Mouse (Mus musculus) MEL (cell line): Measurements from ENCODE around the gene Selenon. TPM values are rescaled to one million over a fixed set of nuclear protein-coding genes. Genes with fewer than 3 reads are reported as not detected.

Experiments
- DNase-seq: peaks from one replicate; pipeline ENCODE4 v3.0.0; 2011; ENCODE audit warnings: low read depth, low spot score
- H3K27ac ChIP-seq: 2 replicates; pipeline ENCODE4 v1.5.1; 2012; ENCODE audit warnings: low read depth, mild to moderate bottlenecking, control low read depth, low read length, moderate library complexity; ENCODE audit not compliant: control insufficient read depth
- H3K27me3 ChIP-seq, 2 experiments: fragments of 150-350 bp in 1 of 2; sonication (generic) in 1 of 2; 2 replicates each; pipeline ENCODE4 v1.6.1; 2012; ENCODE audit warnings: low read length in 2 of 2, mild to moderate bottlenecking in 2 of 2, improper control_type of control experiment in 1 of 2, moderate library complexity in 1 of 2; ENCODE audit not compliant: insufficient read depth in 2 of 2, control insufficient read depth in 1 of 2
- H3K36me3 ChIP-seq, 2 experiments: 2 replicates each; pipeline ENCODE4 v1.6.1; 2012 to 2014; ENCODE audit warnings: low read length in 2 of 2, improper control_type of control experiment in 1 of 2, inconsistent platforms in 1 of 2, mild to moderate bottlenecking in 1 of 2; ENCODE audit not compliant: insufficient read depth in 2 of 2, control insufficient read depth in 1 of 2
- H3K4me1 ChIP-seq, 2 experiments: fragments of 150-350 bp in 1 of 2; sonication (generic) in 1 of 2; 2 replicates each; pipeline ENCODE4 v1.6.1; 2012; ENCODE audit warnings: low read length in 2 of 2, improper control_type of control experiment in 1 of 2, mild to moderate bottlenecking in 1 of 2; ENCODE audit not compliant: insufficient read depth in 2 of 2, control insufficient read depth in 1 of 2
- H3K4me3 ChIP-seq, 2 experiments: fragments of 150-350 bp in 1 of 2; sonication (generic) in 1 of 2; 2 replicates each; pipeline ENCODE4 v1.5.1; 2012; ENCODE audit warnings: low read depth in 2 of 2, low read length in 2 of 2, mild to moderate bottlenecking in 2 of 2, moderate library complexity in 2 of 2, control low read depth in 1 of 2, improper control_type of control experiment in 1 of 2; ENCODE audit not compliant: control insufficient read depth in 1 of 2, insufficient read depth in 1 of 2
- H3K79me2 ChIP-seq: 2 replicates; pipeline ENCODE4 v1.6.1; 2012; ENCODE audit warnings: mild to moderate bottlenecking, low read length, moderate library complexity; ENCODE audit not compliant: control insufficient read depth, poor library complexity, insufficient read depth
- H3K9ac ChIP-seq: 2 replicates; pipeline ENCODE4 v1.6.1; 2012; ENCODE audit warnings: low read depth, mild to moderate bottlenecking, control low read depth, low read length, moderate library complexity; ENCODE audit not compliant: control insufficient read depth, poor library complexity, severe bottlenecking
- H3K9me3 ChIP-seq: fragments of 150-350 bp; sonication (generic); replicated peaks from 2 replicates; pipeline ENCODE4 v1.6.1; 2012; ENCODE audit warnings: mild to moderate bottlenecking, low read length, improper control_type of control experiment, moderate library complexity; ENCODE audit not compliant: insufficient read depth
- CHD1 ChIP-seq: IDR thresholded peaks from 2 replicates; pipeline ENCODE4 v1.6.1; 2012; ENCODE audit warnings: low read depth, mild to moderate bottlenecking, inconsistent platforms, low read length, improper control_type of control experiment
- CHD2 ChIP-seq: IDR thresholded peaks from 2 replicates; pipeline ENCODE4 v1.6.1; 2011; ENCODE audit warnings: low read length, improper control_type of control experiment
- ETS1 ChIP-seq: IDR thresholded peaks from 2 replicates; pipeline ENCODE4 v1.6.1; 2012; ENCODE audit warnings: low read depth, mild to moderate bottlenecking, inconsistent platforms, low read length, improper control_type of control experiment, moderate library complexity
- MAFK ChIP-seq: IDR thresholded peaks from 2 replicates; pipeline ENCODE4 v1.6.1; 2011; ENCODE audit warnings: low read depth, mild to moderate bottlenecking, low read length, improper control_type of control experiment, borderline replicate concordance
- MAX ChIP-seq: IDR thresholded peaks from 2 replicates; pipeline ENCODE4 v1.6.1; 2011; ENCODE audit warnings: low read length, improper control_type of control experiment
- MXI1 ChIP-seq: IDR thresholded peaks from 2 replicates; pipeline ENCODE4 v1.6.1; 2011; ENCODE audit warnings: mild to moderate bottlenecking, low read depth, low read length, improper control_type of control experiment
- NELFE ChIP-seq: IDR thresholded peaks from 2 replicates; pipeline ENCODE4 v1.6.1; 2011; ENCODE audit warnings: low read depth, low read length, improper control_type of control experiment
- NRF1 ChIP-seq: IDR thresholded peaks from 2 replicates; pipeline ENCODE4 v1.6.1; 2014; ENCODE audit warnings: low read depth, mild to moderate bottlenecking, inconsistent platforms, low read length, improper control_type of control experiment, moderate library complexity; ENCODE audit not compliant: poor library complexity, insufficient read depth, severe bottlenecking
- POLR2A ChIP-seq, 2 experiments: IDR thresholded peaks; 2 replicates each; pipeline ENCODE4 v1.6.1; 2011 to 2012; ENCODE audit warnings: low read length in 2 of 2, mild to moderate bottlenecking in 2 of 2, control low read depth in 1 of 2, improper control_type of control experiment in 1 of 2, low read depth in 1 of 2, moderate library complexity in 1 of 2; ENCODE audit not compliant: control insufficient read depth in 1 of 2, insufficient read depth in 1 of 2, poor library complexity in 1 of 2
- POLR2AphosphoS2 ChIP-seq: IDR thresholded peaks from 2 replicates; pipeline ENCODE4 v1.6.1; 2011; ENCODE audit warnings: low read length, improper control_type of control experiment
- SMC3 ChIP-seq: IDR thresholded peaks from 2 replicates; pipeline ENCODE4 v1.6.1; 2011; ENCODE audit warnings: low read depth, low read length, improper control_type of control experiment
- UBTF ChIP-seq: IDR thresholded peaks from 2 replicates; pipeline ENCODE4 v1.6.1; 2012; ENCODE audit warnings: low read depth, mild to moderate bottlenecking, inconsistent platforms, low read length, improper control_type of control experiment, moderate library complexity, borderline replicate concordance; ENCODE audit not compliant: insufficient read depth
- USF1 ChIP-seq: IDR thresholded peaks from 2 replicates; pipeline ENCODE4 v1.6.1; 2014; ENCODE audit warnings: low read depth, mild to moderate bottlenecking, inconsistent platforms, low read length, improper control_type of control experiment, moderate library complexity
- ZC3H11A ChIP-seq: IDR thresholded peaks from 2 replicates; pipeline ENCODE4 v1.6.1; 2012; ENCODE audit warnings: low read depth, mild to moderate bottlenecking, inconsistent platforms, low read length, improper control_type of control experiment
- ZNF384 ChIP-seq: IDR thresholded peaks from 2 replicates; pipeline ENCODE4 v1.6.1; 2012; ENCODE audit warnings: low read depth, mild to moderate bottlenecking, inconsistent platforms, low read length, improper control_type of control experiment
- polyA plus RNA-seq, 2 experiments: library from polyadenylated mRNA; stranded (reverse) in 1 of 2; unstranded in 1 of 2; fragments of >175 nt in 1 of 2; fragments of >200 nt in 1 of 2; gene quantifications; 2 replicates each; pipeline versions ENCODE4 v1.2.1 to v1.2.4; 2012; ENCODE audit warnings: low replicate concordance in 2 of 2, low read depth in 1 of 2; ENCODE audit not compliant: insufficient read length in 2 of 2, insufficient read depth in 1 of 2, missing spikeins in 1 of 2
- total RNA-seq: library from RNA; depleted of rRNA; stranded (reverse); fragments of 300-350 nt; gene quantifications from 2 replicates; pipeline ENCODE4 v1.2.3, GENCODE M21; 2012

The Selenon gene
- total and polyA plus RNA-seq, 3 experiments: 2.9 to 16.3 TPM; not detected in 1

- no peak for DNase-seq
- Histone ChIP-seq H3K4me3 (no peak overlapping the region), H3K9me3 (no peaks in the 10 kb centered on the region), H3K4me1 (peaks cover 0 to 11% of the 10 kb centered on the region in 2 experiments; a peak in 2 of 4 replicates), H3K27ac (no peak overlapping the region), H3K36me3 (no peaks in the 10 kb centered on the region; a peak in 1 of 4 replicates), H3K79me2 (no peaks in the 10 kb centered on the region), H3K27me3 (no peaks in the 10 kb centered on the region), H3K9ac (no peak overlapping the region)
- TF ChIP-seq MAFK (no peak), MAX (no peak), UBTF (no peak), MXI1 (no peak), ETS1 (no peak), ZC3H11A (no peak), ZNF384 (no peak), USF1 (no peak), CHD1 (no peak), CHD2 (no peak), NRF1 (no peak), POLR2A (IDR thresholded peaks at IDR 0.05; ENCODE audit: control insufficient read depth in 1 of 2, insufficient read depth in 1 of 2, low read depth in 1 of 2, low read length in 2 of 2, poor library complexity in 1 of 2) (no peak)
Measured at GRCm38 (mm10) chr4:134580351-134581148, 28.6 kb upstream of the Selenon start.

- no peaks in the 10 kb centered on the region; a peak in 1 of 4 replicates for H3K36me3 ChIP-seq
- 0 out of 2 replicates have a peak, but pooled peaks have one; percentile 32 for TF ChIP-seq NELFE
- TF ChIP-seq POLR2AphosphoS2: no peak
- TF ChIP-seq POLR2A (IDR thresholded peaks at IDR 0.05; ENCODE audit: control insufficient read depth in 1 of 2, insufficient read depth in 1 of 2, low read depth in 1 of 2, low read length in 2 of 2, poor library complexity in 1 of 2): peak in 1 of 2 experiments; percentile 40; a peak in 1 of 4 replicates
- no peak for TF ChIP-seq SMC3
- no peak overlapping the region for H3K9ac ChIP-seq
- no peak overlapping the region; a peak in 1 of 4 replicates for H3K4me3 ChIP-seq
- H3K27ac ChIP-seq: no peak overlapping the region
- no peak for DNase-seq
- no peaks in the 10 kb centered on the region for H3K9me3 ChIP-seq
- H3K27me3 ChIP-seq: no peaks in the 10 kb centered on the region
- H3K4me1 ChIP-seq: peaks cover 0 to 11% of the 10 kb centered on the region in 2 experiments; a peak in 2 of 4 replicates
- no peaks in the 10 kb centered on the region for H3K79me2 ChIP-seq
Measured at GRCm38 (mm10) chr4:134579620-134580019, 27.7 kb upstream of the Selenon start.
